Mouse (Mus musculus) Muller cell, postnatal 12 days (primary cell): ENCODE data around the gene Hnrnpl.

Source experiments
- DNase-seq: peaks from one replicate; pipeline ENCODE4 v3.0.0-alpha.2; 2015; ENCODE audit errors: inconsistent ontology term

The Hnrnpl gene

GRCm38 (mm10) chr7:28790066-28790806 is 18.1 kb upstream of the Hnrnpl start:
- no peak for DNase-seq

GRCm38 (mm10) chr7:28791706-28792105 is 16.6 kb upstream of the Hnrnpl start:
- DNase-seq: no peak

GRCm38 (mm10) chr7:28792391-28793185 is 15.8 kb upstream of the Hnrnpl start:
- DNase-seq: no peak

DNA sequence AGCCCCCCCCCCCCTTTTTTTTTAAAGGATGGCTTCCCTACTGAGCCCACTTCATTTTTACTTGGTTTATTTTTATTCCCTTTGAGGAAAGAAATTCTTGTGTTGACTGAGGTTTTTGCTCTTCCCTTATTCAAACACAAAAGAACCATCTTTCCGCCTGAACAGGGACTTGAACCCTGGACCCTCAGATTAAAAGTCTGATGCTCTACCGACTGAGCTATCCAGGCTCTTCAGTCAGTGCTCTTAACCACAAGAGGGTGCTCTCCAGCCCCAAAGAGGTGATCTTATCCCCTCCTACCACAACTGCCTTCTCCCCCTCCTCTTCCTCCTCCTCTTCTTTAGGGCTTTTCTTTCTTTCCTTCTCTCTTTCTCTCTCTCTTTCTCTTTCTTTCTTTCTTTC is 14.5 kb upstream of the Hnrnpl start:
- no peak for DNase-seq

- no peak for DNase-seq
Measured at GRCm38 (mm10) chr7:28794496-28794895, 13.8 kb upstream of the Hnrnpl start.

DNA sequence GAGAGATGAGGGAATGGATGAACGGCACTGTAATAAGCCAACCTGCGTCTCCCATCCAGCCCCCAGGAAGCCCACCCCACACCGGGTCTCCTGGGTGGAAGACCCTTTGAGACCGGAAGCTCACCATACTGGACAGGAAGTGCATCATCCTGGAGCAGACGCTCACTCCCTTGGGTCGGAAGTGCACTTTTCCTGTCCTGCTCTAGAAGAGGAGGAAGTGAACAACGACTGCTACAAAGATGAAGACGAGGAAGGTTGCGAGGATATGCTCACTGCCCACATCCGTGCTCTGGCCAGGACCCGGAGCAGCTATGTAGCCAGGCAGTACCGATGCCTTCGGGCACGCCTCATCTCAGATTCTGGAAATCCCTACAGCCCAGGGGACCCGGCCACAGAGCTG is 12.5 kb upstream of the Hnrnpl start:
- no peak for DNase-seq

- peak; percentile 82 for DNase-seq
Measured at GRCm38 (mm10) chr7:28796562-28796975, 11.8 kb upstream of the Hnrnpl start.

- no peak for DNase-seq
Measured at GRCm38 (mm10) chr7:28799994-28800393, 8.3 kb upstream of the Hnrnpl start.

- peak; percentile 81 for DNase-seq
Measured at GRCm38 (mm10) chr7:28801451-28801850, 6.9 kb upstream of the Hnrnpl start.

DNA sequence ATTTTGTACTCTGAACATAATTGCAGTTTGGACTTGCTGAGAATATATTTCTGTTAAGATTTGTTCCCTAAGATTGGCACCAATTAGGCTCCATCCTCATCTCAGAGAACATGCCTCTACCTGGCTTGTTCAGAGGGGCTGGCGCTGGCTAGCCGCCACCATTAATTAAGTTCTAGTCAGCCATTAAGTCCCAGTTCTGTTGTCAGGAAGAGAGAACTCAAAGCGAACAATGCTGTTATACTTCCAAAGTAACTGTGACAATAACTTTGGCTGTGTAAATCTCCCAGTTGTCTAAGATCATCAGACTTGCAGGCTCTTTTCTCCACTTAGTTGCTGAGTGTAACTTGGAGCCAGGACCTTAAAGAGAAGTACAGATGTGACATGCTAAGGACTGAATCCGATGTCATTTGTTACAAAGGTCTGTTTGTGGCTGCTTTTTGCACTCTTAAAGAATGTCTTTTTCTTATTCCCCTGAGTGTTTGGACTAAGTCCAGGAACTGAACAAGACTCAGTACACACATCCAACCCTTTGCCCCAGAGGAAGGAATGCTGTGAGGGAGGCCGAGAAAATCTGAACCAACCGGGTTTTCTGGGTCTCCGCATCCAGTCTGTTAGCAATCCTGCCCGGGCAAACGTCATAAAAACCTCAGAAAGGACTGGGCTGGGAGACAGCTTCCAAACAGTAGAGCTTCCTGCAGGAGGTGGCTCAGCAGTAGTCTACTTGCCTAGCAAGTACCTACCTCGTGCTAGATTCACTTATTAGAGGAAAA is 6.3 kb upstream of the Hnrnpl start:
- DNase-seq: peak; percentile 90

DNA sequence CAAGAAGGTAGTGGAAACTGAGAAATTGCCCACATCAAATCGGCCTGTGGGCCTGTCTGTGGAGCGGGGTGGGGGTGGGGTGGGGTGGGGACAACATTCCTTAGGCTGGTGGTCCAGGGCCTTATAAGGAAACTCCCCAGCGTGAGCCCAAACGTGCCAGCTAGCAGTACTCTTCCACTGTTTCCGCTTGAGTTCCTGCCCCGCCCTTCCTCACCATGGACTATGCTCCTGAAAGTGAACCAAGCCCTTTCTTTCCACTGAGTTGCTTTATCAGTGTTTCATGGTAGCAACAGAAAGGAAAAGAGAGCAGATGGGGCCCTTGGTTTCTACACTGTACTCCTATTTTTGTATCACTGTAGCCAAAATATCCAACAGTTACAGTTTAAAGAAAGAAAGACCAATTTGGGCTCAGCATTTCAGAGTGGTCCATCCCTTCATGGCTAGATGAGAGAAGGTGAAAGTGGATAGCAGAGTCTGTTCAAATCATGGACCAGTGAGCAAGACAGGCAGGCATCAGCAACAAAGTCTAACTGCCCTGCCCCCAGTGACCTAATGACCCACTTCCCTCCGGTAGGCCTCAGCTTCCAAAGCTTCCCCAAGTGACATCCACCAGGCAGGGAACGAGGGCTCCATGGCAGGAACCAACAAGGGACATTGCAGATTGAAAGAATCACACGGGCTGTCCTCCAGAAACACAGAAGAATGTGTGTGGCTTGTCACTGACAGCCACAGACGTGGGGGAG is 5.3 kb upstream of the Hnrnpl start:
- DNase-seq: peak; percentile 59

GRCm38 (mm10) chr7:28803756-28804155 is 4.6 kb upstream of the Hnrnpl start:
- DNase-seq: no peak

- DNase-seq: no peak
Measured at GRCm38 (mm10) chr7:28806869-28807268, 1.5 kb upstream of the Hnrnpl start.

DNA sequence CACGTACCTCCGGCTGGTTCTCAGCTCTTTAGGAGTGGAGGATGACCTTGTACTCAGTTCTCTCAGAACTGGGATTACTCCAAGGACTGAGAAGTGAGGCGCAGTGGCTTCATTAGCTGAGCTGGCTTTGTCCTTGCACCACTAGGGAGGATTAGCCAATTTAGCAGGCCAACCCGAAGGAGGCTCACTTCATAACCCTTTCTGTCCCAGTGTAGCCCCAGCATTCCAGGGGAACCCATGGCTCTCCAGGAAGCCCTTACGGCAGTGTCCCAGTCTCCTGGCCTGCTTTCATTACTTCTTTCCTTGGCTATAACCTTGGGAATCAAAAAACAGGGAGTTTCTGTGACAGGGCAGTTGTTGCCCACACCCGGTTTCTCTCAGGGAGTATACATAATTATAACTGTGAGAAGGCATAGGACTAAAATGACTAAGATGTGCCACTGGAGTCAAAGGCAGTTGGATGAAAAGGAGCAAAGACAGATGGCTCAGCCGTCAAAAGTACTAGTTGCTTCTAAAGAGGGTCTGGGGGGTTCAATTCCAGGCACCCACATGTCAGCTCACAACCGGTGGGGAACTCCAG is 610 bp upstream of the Hnrnpl start:
- peak; percentile 69 for DNase-seq

GRCm38 (mm10) chr7:28808957-28809393 is 634 bp downstream of the Hnrnpl start:
- DNase-seq: peak; percentile 97

GRCm38 (mm10) chr7:28809401-28810089 is 1.2 kb downstream of the Hnrnpl start:
- peak; percentile 72 for DNase-seq

- DNase-seq: peak; percentile 99
Measured at GRCm38 (mm10) chr7:28810107-28811066, 2.0 kb downstream of the Hnrnpl start.

- DNase-seq: peak; percentile 94
Measured at GRCm38 (mm10) chr7:28811228-28811627, 2.9 kb downstream of the Hnrnpl start.

GRCm38 (mm10) chr7:28811640-28812275 is 3.4 kb downstream of the Hnrnpl start:
- no peak for DNase-seq
